Mouse (Mus musculus) cortical plate, adult 2 months (tissue): ENCODE results near the gene Tars.

Experiments used
- CTCF ChIP-seq: fragments of 200-500 bp; IDR thresholded peaks from 2 replicates; pipeline ENCODE4 v1.5.1; 2011; ENCODE audit warnings: mild to moderate bottlenecking, control low read depth, low read length; ENCODE audit not compliant: insufficient read depth; ENCODE audit errors: extremely low read depth
- POLR2A ChIP-seq: fragments of 200-500 bp; IDR thresholded peaks from 2 replicates; pipeline ENCODE4 v1.6.1; 2011; ENCODE audit warnings: mild to moderate bottlenecking, low read length, control low read depth; ENCODE audit not compliant: insufficient read depth; ENCODE audit errors: extremely low read depth

DNA sequence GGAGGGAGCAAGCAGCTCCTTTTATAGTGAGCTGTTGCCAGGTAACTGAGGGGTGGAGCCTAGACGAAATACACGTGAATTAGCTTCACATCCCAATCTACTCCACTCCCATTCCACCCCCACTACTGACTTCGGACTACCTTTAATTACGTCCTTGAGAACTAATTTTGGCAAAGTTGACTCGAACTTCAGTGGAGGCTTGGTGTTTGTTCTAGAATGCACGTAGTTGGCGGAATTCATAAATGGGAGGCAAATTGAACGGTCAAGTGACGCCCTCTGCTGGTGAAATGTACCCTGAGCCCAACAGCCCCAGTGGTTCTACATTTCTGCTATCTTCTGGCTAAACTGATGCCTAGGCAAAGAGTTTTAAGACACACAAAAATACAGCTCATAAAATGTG lies 7.3 kb upstream of the Tars start:
- TF ChIP-seq CTCF (peak; percentile 23; the same call in 1 of the 2 replicates), POLR2A (no peak)
